Mouse (Mus musculus) hindbrain, embryonic 10.5 days (tissue): Measurements from ENCODE around the gene Twsg1. TPM values are rescaled to one million over a fixed set of nuclear protein-coding genes. Genes with fewer than 3 reads are reported as not detected.
"Not testable (repeated sequence)": the region's sequence is repeated elsewhere in the genome, so short reads cannot be mapped to it uniquely, and the experiment has no call there.

Experiments
- DNase-seq: peaks from one replicate; pipeline ENCODE4 v3.0.0-alpha.2; 2017; ENCODE audit warnings: low spot score
- H3K27ac ChIP-seq: fragments of 300-500 bp; sonication (generic); 2 replicates; pipeline ENCODE4 v1.5.1; 2016; ENCODE audit warnings: mild to moderate bottlenecking, moderate library complexity
- H3K27me3 ChIP-seq: fragments of 300-500 bp; sonication (generic); 2 replicates; pipeline ENCODE4 v1.6.1; 2016; ENCODE audit warnings: mild to moderate bottlenecking; ENCODE audit not compliant: poor library complexity, insufficient read depth, severe bottlenecking
- H3K36me3 ChIP-seq: fragments of 300-500 bp; sonication (generic); 2 replicates; pipeline ENCODE4 v1.6.1; 2016; ENCODE audit warnings: mild to moderate bottlenecking, moderate library complexity
- H3K4me1 ChIP-seq: fragments of 300-500 bp; sonication (generic); replicated peaks from 2 replicates; pipeline ENCODE4 v1.6.1; 2016; ENCODE audit warnings: mild to moderate bottlenecking
- H3K4me3 ChIP-seq: fragments of 300-500 bp; sonication (generic); 2 replicates; pipeline ENCODE4 v1.5.1; 2016; ENCODE audit warnings: mild to moderate bottlenecking, moderate library complexity
- H3K9me3 ChIP-seq: fragments of 300-500 bp; sonication (generic); 2 replicates; pipeline ENCODE4 v1.6.1; 2016; ENCODE audit warnings: mild to moderate bottlenecking, moderate library complexity
- WGBS: fragments of 180-500 bp; shearing (Covaris S2); methylation state at CpG from one replicate; pipeline ENCODE4 v1.1.7; 2016; 5-methylcytosine and 5-hydroxymethylcytosine counted together
- polyA plus RNA-seq: library from polyadenylated mRNA; unstranded; fragments of >200 nt; fragmentation: Nextera tagmentation; extraction: Ambion mirVana; gene quantifications from 2 replicates; pipeline ENCODE4 v1.2.1, GENCODE M21; 2016

Twsg1 gene
- polyA plus RNA-seq: 67.5 and 81.1 TPM in 2 replicates

- DNase-seq: peak; percentile 88
Observed at GRCm38 (mm10) chr17:65950622-65951404, at the start of gene Twsg1. Gene Twsg1, minus strand, starts transcription at chr17:65951226.

GRCm38 (mm10) chr17:65988151-65988820 is 37.3 kb upstream of the Twsg1 start:
- H3K9me3 ChIP-seq: no peaks in the 10 kb centered on the region
- 93% methylated on average over 3 of the region's 3 CpGs for WGBS
- no peak for DNase-seq

More at GRCm38 (mm10) chr17:65950622-65951404, at the start of gene Twsg1:
- H3K27ac ChIP-seq: peak within 1 kb of the TSS; percentile 96
- no peaks in the 10 kb centered on the region for H3K27me3 ChIP-seq
- WGBS: under 1% methylated on average over 87 of the region's 87 CpGs
- H3K9me3 ChIP-seq: no peaks in the 10 kb centered on the region
- H3K4me1 ChIP-seq: peaks cover 16% of the 10 kb centered on the region
- H3K4me3 ChIP-seq: peak within 1 kb of the TSS; percentile 92
- H3K36me3 ChIP-seq: peaks cover 28% of the 10 kb centered on the region

GRCm38 (mm10) chr17:65976720-65977119 is 25.7 kb upstream of the Twsg1 start:
- H3K9me3 ChIP-seq: not testable (repeated sequence)

More at GRCm38 (mm10) chr17:65988151-65988820, 37.3 kb upstream of the Twsg1 start:
- no peak overlapping the region for H3K27ac ChIP-seq
- no peaks in the 10 kb centered on the region for H3K36me3 ChIP-seq
- H3K27me3 ChIP-seq: no peaks in the 10 kb centered on the region
- H3K4me1 ChIP-seq: 0 out of 2 replicates have a peak, but pooled peaks cover 5% of the 10 kb centered on the region
- no peak overlapping the region for H3K4me3 ChIP-seq

GRCm38 (mm10) chr17:65967751-65968150 is 16.7 kb upstream of the Twsg1 start:
- Histone ChIP-seq H3K27me3 (no peaks in the 10 kb centered on the region), H3K4me3 (no peak overlapping the region), H3K9me3 (no peaks in the 10 kb centered on the region), H3K27ac (no peak overlapping the region), H3K36me3 (no peaks in the 10 kb centered on the region), H3K4me1 (no peaks in the 10 kb centered on the region)
- no peak for DNase-seq
- WGBS: 68% methylated on average over 11 of the region's 11 CpGs

More at GRCm38 (mm10) chr17:65976720-65977119, 25.7 kb upstream of the Twsg1 start:
- not testable (repeated sequence) for DNase-seq, H3K27ac ChIP-seq, H3K4me1 ChIP-seq, H3K4me3 ChIP-seq, H3K36me3 ChIP-seq, H3K27me3 ChIP-seq

- Histone ChIP-seq H3K36me3 (no peaks in the 10 kb centered on the region), H3K27me3 (no peaks in the 10 kb centered on the region), H3K27ac (no peak overlapping the region), H3K9me3 (no peaks in the 10 kb centered on the region), H3K4me1 (0 out of 2 replicates have a peak, but pooled peaks cover 2% of the 10 kb centered on the region), H3K4me3 (no peak overlapping the region)
- DNase-seq: no peak
- 89% methylated on average over 2 of the region's 2 CpGs for WGBS
Observed at GRCm38 (mm10) chr17:65962263-65962662, 11.2 kb upstream of the Twsg1 start.

GRCm38 (mm10) chr17:65961606-65962136 is 10.6 kb upstream of the Twsg1 start:
- Histone ChIP-seq H3K36me3 (no peaks in the 10 kb centered on the region), H3K27ac (no peak overlapping the region), H3K9me3 (no peaks in the 10 kb centered on the region), H3K27me3 (no peaks in the 10 kb centered on the region), H3K4me1 (0 out of 2 replicates have a peak, but pooled peaks cover 6% of the 10 kb centered on the region), H3K4me3 (no peak overlapping the region)
- no peak for DNase-seq
- WGBS: 89% methylated on average over 2 of the region's 2 CpGs

- Histone ChIP-seq H3K4me3 (no peak overlapping the region), H3K36me3 (no peaks in the 10 kb centered on the region), H3K4me1 (peaks cover 10% of the 10 kb centered on the region; the same call in 1 of the 2 replicates), H3K27ac (no peak overlapping the region), H3K27me3 (no peaks in the 10 kb centered on the region), H3K9me3 (no peaks in the 10 kb centered on the region)
- no peak for DNase-seq
- WGBS: 87% methylated on average over 3 of the region's 3 CpGs
Observed at GRCm38 (mm10) chr17:65959011-65959410, 8.0 kb upstream of the Twsg1 start.

GRCm38 (mm10) chr17:65958366-65958765 is 7.3 kb upstream of the Twsg1 start:
- DNase-seq: no peak

GRCm38 (mm10) chr17:65957782-65958325 is 6.8 kb upstream of the Twsg1 start:
- Histone ChIP-seq H3K4me3 (no peak overlapping the region), H3K27me3 (no peaks in the 10 kb centered on the region), H3K9me3 (no peaks in the 10 kb centered on the region), H3K27ac (no peak overlapping the region), H3K36me3 (no peaks in the 10 kb centered on the region), H3K4me1 (peaks cover 12% of the 10 kb centered on the region; the same call in 1 of the 2 replicates)
- DNase-seq: no peak
- 88% methylated on average over 8 of the region's 8 CpGs for WGBS

More at GRCm38 (mm10) chr17:65958366-65958765, 7.3 kb upstream of the Twsg1 start:
- WGBS: 83% methylated on average over 1 of the region's 1 CpGs
- no peak overlapping the region for H3K27ac ChIP-seq
- H3K4me1 ChIP-seq: peaks cover 12% of the 10 kb centered on the region; the same call in 1 of the 2 replicates
- no peak overlapping the region for H3K4me3 ChIP-seq
- no peaks in the 10 kb centered on the region for H3K9me3 ChIP-seq
- no peaks in the 10 kb centered on the region for H3K36me3 ChIP-seq
- H3K27me3 ChIP-seq: no peaks in the 10 kb centered on the region

- 88% methylated on average over 14 of the region's 14 CpGs for WGBS
- Histone ChIP-seq H3K36me3 (no peaks in the 10 kb centered on the region), H3K4me3 (no peak overlapping the region), H3K27ac (no peak overlapping the region), H3K27me3 (no peaks in the 10 kb centered on the region), H3K4me1 (peaks cover 12% of the 10 kb centered on the region; the same call in 1 of the 2 replicates), H3K9me3 (no peaks in the 10 kb centered on the region)
- no peak for DNase-seq
Observed at GRCm38 (mm10) chr17:65956993-65957781, 6.2 kb upstream of the Twsg1 start.

GRCm38 (mm10) chr17:65956140-65956539 is 5.1 kb upstream of the Twsg1 start:
- no peaks in the 10 kb centered on the region for H3K36me3 ChIP-seq
- H3K4me3 ChIP-seq: no peak overlapping the region
- no peaks in the 10 kb centered on the region for H3K27me3 ChIP-seq
- WGBS: 66% methylated on average over 3 of the region's 3 CpGs
- H3K27ac ChIP-seq: no peak overlapping the region
- H3K4me1 ChIP-seq: peaks cover 13% of the 10 kb centered on the region; the same call in 1 of the 2 replicates
- H3K9me3 ChIP-seq: no peaks in the 10 kb centered on the region
- no peak for DNase-seq

GRCm38 (mm10) chr17:65953959-65954358 is 2.9 kb upstream of the Twsg1 start:
- no peaks in the 10 kb centered on the region for H3K9me3 ChIP-seq
- DNase-seq: no peak
- WGBS: 50% methylated on average over 4 of the region's 4 CpGs

More at GRCm38 (mm10) chr17:65953959-65954358, 2.9 kb upstream of the Twsg1 start:
- no peak overlapping the region for H3K27ac ChIP-seq
- no peak overlapping the region for H3K4me3 ChIP-seq
- no peaks in the 10 kb centered on the region for H3K36me3 ChIP-seq
- peaks cover 22% of the 10 kb centered on the region for H3K4me1 ChIP-seq
- no peaks in the 10 kb centered on the region for H3K27me3 ChIP-seq
